Mouse (Mus musculus) urinary bladder, postnatal 0 days (tissue): ENCODE measurements around the gene Mrps23. TPM values are rescaled to one million over a fixed set of nuclear protein-coding genes. Genes with fewer than 3 reads are reported as not detected.

Source experiments
- polyA plus RNA-seq: library from polyadenylated mRNA; unstranded; fragments of >200 nt; fragmentation: Nextera tagmentation; extraction: Ambion mirVana; gene quantifications from 2 replicates; pipeline ENCODE4 v1.2.1, GENCODE M21; 2015

The Mrps23 gene
- 38.9 and 45.0 TPM in 2 replicates for polyA plus RNA-seq

DNA sequence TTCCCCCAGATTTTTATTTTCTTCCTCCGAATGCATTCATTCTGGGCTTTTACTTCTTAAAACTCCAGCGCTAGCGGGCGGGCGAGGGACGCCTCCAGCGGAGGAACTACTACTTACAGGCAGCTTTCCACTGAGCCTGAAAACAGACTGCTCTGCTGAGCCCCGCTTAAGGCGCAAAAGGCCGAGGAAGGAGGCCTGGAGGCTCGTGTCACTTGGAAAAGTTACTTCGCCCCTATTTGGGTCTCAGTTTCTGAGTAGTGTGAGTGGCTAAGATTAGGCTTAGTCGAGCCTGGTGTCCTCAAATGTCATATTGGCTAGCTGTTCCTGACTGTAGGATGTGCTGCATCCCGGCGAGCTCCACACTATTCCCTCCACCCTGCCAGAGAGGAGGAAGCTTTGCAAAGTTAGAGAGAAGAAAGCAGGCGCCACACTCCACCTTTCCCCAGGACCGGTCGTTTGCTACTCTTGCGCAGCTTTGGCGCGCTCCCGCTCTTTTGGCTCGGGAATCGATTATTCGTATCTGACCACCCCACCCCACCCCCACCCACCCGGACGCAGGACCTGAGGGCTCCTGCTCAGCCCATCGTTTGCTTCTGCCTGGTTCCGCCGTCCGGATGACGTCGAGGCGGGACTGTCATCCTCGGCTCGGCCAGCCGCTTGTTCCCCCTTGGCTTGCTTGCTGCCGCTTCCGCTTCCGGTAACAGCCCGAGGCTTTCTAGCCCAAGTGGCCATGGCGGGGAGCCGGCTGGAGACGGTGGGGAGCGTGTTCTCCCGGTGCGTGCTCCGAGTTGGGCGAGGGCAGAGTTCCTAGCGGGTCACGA is at the start of gene Mrps23:
Gene Mrps23, plus strand, starts transcription at position 677 of the 821 bp plus-strand sequence.

Other genes starting within 250 kb of the Mrps23 start
- gene Dynll2, start 216.9 kb upstream of the Mrps23 start, polyA plus RNA-seq, result 15.8 and 17.7 TPM in 2 replicates
- 87.6 and 103 TPM in 2 replicates for gene Srsf1, start 157.0 kb upstream of the Mrps23 start, polyA plus RNA-seq
- gene Vezf1, start 136.1 kb upstream of the Mrps23 start, polyA plus RNA-seq, result 22.1 and 25.2 TPM in 2 replicates
- gene Cuedc1, start 106.3 kb upstream of the Mrps23 start, polyA plus RNA-seq, result 26.6 and 35.0 TPM in 2 replicates
- not detected in 2 replicates for gene Ccdc182, start 89.7 kb downstream of the Mrps23 start, polyA plus RNA-seq